Mouse (Mus musculus) kidney, adult 2 months (tissue): ENCODE data around the gene Spocd1. TPM values are rescaled to one million over a fixed set of nuclear protein-coding genes. Genes with fewer than 3 reads are reported as not detected.
"Not testable (repeated sequence)": the region's sequence is repeated elsewhere in the genome, so short reads cannot be mapped to it uniquely, and the experiment has no call there.

Experiments
- DNase-seq: peaks from one replicate; pipeline ENCODE4 v3.0.0; 2021
- H3K27ac ChIP-seq: fragments of 200-500 bp; 2 replicates; pipeline ENCODE4 v1.5.1; 2012; ENCODE audit warnings: low read depth, low read length, control low read depth, inconsistent platforms; ENCODE audit not compliant: insufficient read depth
- H3K27me3 ChIP-seq: fragments of 200-500 bp; replicated peaks from 2 replicates; pipeline ENCODE4 v1.6.1; 2012; ENCODE audit warnings: mild to moderate bottlenecking, moderate library complexity, low read length, inconsistent platforms; ENCODE audit not compliant: control insufficient read depth, insufficient read depth
- H3K36me3 ChIP-seq: fragments of 200-500 bp; 2 replicates; pipeline ENCODE4 v1.6.1; 2012; ENCODE audit warnings: mild to moderate bottlenecking, moderate library complexity, low read length, inconsistent platforms; ENCODE audit not compliant: control insufficient read depth, insufficient read depth
- H3K4me1 ChIP-seq: fragments of 200-500 bp; 2 replicates; pipeline ENCODE4 v1.6.1; 2011; ENCODE audit warnings: low read length; ENCODE audit not compliant: control insufficient read depth, insufficient read depth
- H3K4me3 ChIP-seq: fragments of 200-500 bp; 2 replicates; pipeline ENCODE4 v1.5.1; 2011; ENCODE audit warnings: mild to moderate bottlenecking, low read depth, low read length, control low read depth; ENCODE audit not compliant: insufficient read depth
- CTCF ChIP-seq: fragments of 200-500 bp; conservative IDR thresholded peaks from 2 replicates; pipeline ENCODE4 v1.5.1; 2011; ENCODE audit warnings: low read depth, mild to moderate bottlenecking, control low read depth, low read length, moderate library complexity, mixed read lengths; ENCODE audit not compliant: insufficient read depth, insufficient read length
- POLR2A ChIP-seq: fragments of 200-500 bp; IDR thresholded peaks from one replicate; pipeline ENCODE4 v1.6.1; 2011; ENCODE audit warnings: low read depth, low read length, control low read depth
- WGBS: fragments of 180-500 bp; shearing (Covaris S2); methylation state at CpG from one replicate; pipeline ENCODE4 v1.1.7; 2018; 5-methylcytosine and 5-hydroxymethylcytosine counted together
- polyA plus RNA-seq: library from polyadenylated mRNA; depleted of rRNA; stranded (reverse); fragments of >200 nt; gene quantifications from 2 replicates; pipeline ENCODE4 v1.2.3, GENCODE M21; 2012

Spocd1 gene
- polyA plus RNA-seq, 1 experiment = not detected

- no peak overlapping the region for H3K27ac ChIP-seq
- H3K4me1 ChIP-seq = no peaks in the 10 kb centered on the region; the same call in 1 of the 2 replicates
- TF ChIP-seq CTCF (no peak), POLR2A (no peak)
- no peaks in the 10 kb centered on the region for H3K27me3 ChIP-seq
- DNase-seq = no peak
- 96% methylated on average over 3 of the region's 3 CpGs for WGBS
- no peak overlapping the region for H3K4me3 ChIP-seq
- no peaks in the 10 kb centered on the region for H3K36me3 ChIP-seq
These were observed 34.2 kb upstream of the Spocd1 start for GRCm38 (mm10) chr4:129894861-129895260.

GRCm38 (mm10) chr4:129898815-129899214 is 30.2 kb upstream of the Spocd1 start:
- H3K36me3 ChIP-seq, H3K4me1 ChIP-seq, H3K4me3 ChIP-seq, H3K27me3 ChIP-seq, H3K27ac ChIP-seq, DNase-seq: not testable (repeated sequence)
- 96% methylated on average over 18 of the region's 18 CpGs for WGBS

GRCm38 (mm10) chr4:129902394-129902793 is 26.7 kb upstream of the Spocd1 start:
- Histone ChIP-seq H3K4me3 (no peak overlapping the region), H3K27me3 (no peaks in the 10 kb centered on the region), H3K27ac (no peak overlapping the region), H3K4me1 (no peaks in the 10 kb centered on the region), H3K36me3 (no peaks in the 10 kb centered on the region)
- WGBS = 76% methylated on average over 4 of the region's 4 CpGs
- DNase-seq = no peak
- TF ChIP-seq POLR2A (no peak), CTCF (no peak)

DNA sequence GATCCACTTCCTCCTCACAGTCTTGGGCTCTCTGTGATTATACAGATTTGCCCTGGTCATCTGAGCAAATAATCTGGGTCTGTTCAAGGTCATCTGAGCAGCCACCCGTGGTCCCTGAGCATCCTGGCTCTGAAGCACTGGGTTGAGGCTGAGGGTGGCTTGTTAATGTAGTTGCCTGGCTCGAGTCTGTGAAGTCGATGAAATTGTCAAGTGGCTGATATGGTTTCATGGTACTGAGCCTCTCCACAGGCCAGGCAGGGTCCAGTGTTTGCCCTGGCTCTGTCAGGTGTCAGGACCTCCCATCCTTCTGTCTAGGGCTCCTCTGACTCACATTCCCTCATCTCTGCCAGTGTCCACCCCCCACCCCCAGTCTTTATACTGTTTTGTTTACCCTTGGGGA is 25.5 kb upstream of the Spocd1 start:
- H3K4me3 ChIP-seq = no peak overlapping the region
- H3K4me1 ChIP-seq = no peaks in the 10 kb centered on the region
- H3K36me3 ChIP-seq = no peaks in the 10 kb centered on the region
- TF ChIP-seq POLR2A = no peak
- no peak for TF ChIP-seq CTCF
- 38% methylated on average over 3 of the region's 3 CpGs for WGBS
- no peak for DNase-seq
- no peaks in the 10 kb centered on the region for H3K27me3 ChIP-seq
- H3K27ac ChIP-seq = no peak overlapping the region

DNA sequence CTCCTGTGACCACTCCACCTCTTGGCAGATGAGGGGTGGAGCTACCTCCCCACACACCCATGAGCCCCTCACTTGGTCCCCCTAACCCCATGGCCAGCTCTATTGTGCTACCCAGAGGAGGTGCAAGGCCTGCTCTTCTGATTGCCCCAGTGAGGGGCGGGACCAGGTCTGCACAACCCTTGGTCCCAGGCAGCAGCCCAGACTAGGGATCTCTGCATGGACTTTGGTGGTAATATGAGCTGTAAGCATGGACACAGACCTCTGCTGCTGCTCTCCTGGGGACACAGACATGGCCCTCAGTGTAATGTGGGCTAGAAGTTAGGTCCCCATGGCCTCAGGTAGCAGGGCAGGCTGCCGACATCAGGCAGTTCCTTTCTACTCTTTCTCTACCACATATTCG is 24.0 kb upstream of the Spocd1 start:
- H3K36me3 ChIP-seq = no peaks in the 10 kb centered on the region
- no peak overlapping the region for H3K4me3 ChIP-seq
- H3K27me3 ChIP-seq = no peaks in the 10 kb centered on the region
- WGBS = 98% methylated on average over 3 of the region's 3 CpGs
- no peaks in the 10 kb centered on the region for H3K4me1 ChIP-seq
- TF ChIP-seq CTCF (no peak), POLR2A (no peak)
- no peak overlapping the region for H3K27ac ChIP-seq
- DNase-seq = no peak

DNA sequence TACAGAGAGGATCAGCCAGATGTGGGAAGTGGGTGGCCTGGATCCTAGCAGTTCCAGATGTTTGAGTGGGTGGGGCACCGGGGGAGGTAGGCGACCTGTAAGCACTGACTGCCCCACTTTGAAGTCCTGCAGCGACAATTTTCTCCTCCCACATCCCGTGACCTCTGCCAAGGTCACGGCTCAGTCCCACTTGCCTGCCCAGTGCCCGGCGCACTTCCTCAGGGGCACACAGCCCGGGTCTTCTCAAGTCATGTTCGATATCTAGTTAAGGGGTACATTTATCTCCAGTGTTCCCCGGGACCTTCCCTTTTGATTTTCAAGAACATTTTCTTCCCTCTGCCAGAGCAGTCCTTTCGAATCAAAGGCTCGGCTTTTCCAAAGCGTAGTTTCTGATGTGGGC is 23.0 kb upstream of the Spocd1 start:
- no peak overlapping the region for H3K4me3 ChIP-seq
- 55% methylated on average over 13 of the region's 13 CpGs for WGBS

DNA sequence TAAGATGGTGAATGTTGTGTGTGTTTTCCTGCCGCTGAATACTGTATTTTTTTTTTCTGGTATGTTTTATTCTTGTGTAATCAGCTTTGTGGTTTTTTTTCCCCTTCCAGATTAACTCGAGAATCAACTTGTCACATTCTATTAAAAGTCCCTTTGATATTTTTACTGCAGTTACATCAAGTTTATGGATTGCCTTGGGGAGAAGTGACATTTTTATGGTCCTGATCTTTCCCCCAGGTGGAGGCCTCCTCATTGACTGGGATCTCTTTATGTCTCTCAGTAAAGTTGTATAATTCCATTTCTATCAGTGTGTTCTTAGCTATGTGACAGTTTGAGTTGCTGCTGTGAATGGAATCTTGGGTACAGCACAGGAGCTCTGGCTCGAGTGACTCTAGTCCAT is 20.2 kb upstream of the Spocd1 start:
- TF ChIP-seq CTCF (no peak), POLR2A (no peak)
- no peaks in the 10 kb centered on the region for H3K27me3 ChIP-seq
- 43% methylated on average over 3 of the region's 3 CpGs for WGBS
- no peak for DNase-seq
- H3K4me1 ChIP-seq = no peaks in the 10 kb centered on the region
- H3K4me3 ChIP-seq = no peak overlapping the region
- no peak overlapping the region for H3K27ac ChIP-seq
- no peaks in the 10 kb centered on the region for H3K36me3 ChIP-seq

More for the DNA sequence above, 23.0 kb upstream of the Spocd1 start:
- TF ChIP-seq CTCF (no peak), POLR2A (no peak)
- Histone ChIP-seq H3K4me1 (no peaks in the 10 kb centered on the region), H3K27ac (no peak overlapping the region), H3K27me3 (no peaks in the 10 kb centered on the region), H3K36me3 (no peaks in the 10 kb centered on the region)
- no peak for DNase-seq

- DNase-seq = peak; percentile 21
- Histone ChIP-seq H3K4me3 (no peak overlapping the region), H3K36me3 (no peaks in the 10 kb centered on the region), H3K27me3 (no peaks in the 10 kb centered on the region), H3K4me1 (no peaks in the 10 kb centered on the region), H3K27ac (no peak overlapping the region)
- TF ChIP-seq CTCF (no peak), POLR2A (no peak)
- whole genome bisulfite sequencing = 50% methylated on average over 4 of the region's 4 CpGs
These were observed 19.8 kb upstream of the Spocd1 start for GRCm38 (mm10) chr4:129909261-129909731.
